Mouse (Mus musculus): ENCODE results near the gene Scyl1. TPM values are rescaled to one million over a fixed set of nuclear protein-coding genes. Genes with fewer than 3 reads are reported as not detected.

The Scyl1 gene
- polyA plus RNA-seq, 1 experiment: 42.8 TPM

GRCm38 (mm10) chr19:5802011-5802786, 31.0 kb upstream of the Scyl1 start:
- Histone ChIP-seq H3K4me3 (ENCODE audit: low read depth, low read length) (peak overlapping the region; percentile 98), H3K27me3 (ENCODE audit: control insufficient read depth, insufficient read depth, low read length, poor library complexity, severe bottlenecking) (no peaks in the 10 kb centered on the region), H3K9ac (ENCODE audit: low read depth, poor library complexity, severe bottlenecking) (peak overlapping the region; percentile 93), H3K27ac (ENCODE audit: insufficient read depth, low read length) (peak overlapping the region; percentile 97), H3K9me3 (replicated peaks; ENCODE audit: control insufficient read depth, insufficient read depth, low read length, poor library complexity, severe bottlenecking) (no peaks in the 10 kb centered on the region), H3K4me1 (ENCODE audit: control insufficient read depth, insufficient read depth, low read length) (peaks cover 2% of the 10 kb centered on the region), H3K36me3 (ENCODE audit: control insufficient read depth, insufficient read depth, low read length, poor library complexity, severe bottlenecking) (peaks cover 41% of the 10 kb centered on the region)
- TF ChIP-seq EP300 (IDR thresholded peaks at IDR 0.05; ENCODE audit: insufficient read depth, low read depth, low read length) (peak; percentile 95), POLR2A (IDR thresholded peaks at IDR 0.05; ENCODE audit: insufficient read depth, low read length) (peak; percentile 100), CTCF (IDR thresholded peaks at IDR 0.05; ENCODE audit: low read depth, low read length) (no peak)

GRCm38 (mm10) chr19:5801432-5801964, 30.3 kb upstream of the Scyl1 start:
- TF ChIP-seq CTCF (IDR thresholded peaks at IDR 0.05; ENCODE audit: low read depth, low read length): no peak
- Histone ChIP-seq H3K27ac (ENCODE audit: insufficient read depth, low read length) (peak overlapping the region; percentile 95), H3K9ac (ENCODE audit: low read depth, poor library complexity, severe bottlenecking) (peak overlapping the region; percentile 88), H3K9me3 (replicated peaks; ENCODE audit: control insufficient read depth, insufficient read depth, low read length, poor library complexity, severe bottlenecking) (no peaks in the 10 kb centered on the region), H3K4me1 (ENCODE audit: control insufficient read depth, insufficient read depth, low read length) (peaks cover 2% of the 10 kb centered on the region), H3K27me3 (ENCODE audit: control insufficient read depth, insufficient read depth, low read length, poor library complexity, severe bottlenecking) (no peaks in the 10 kb centered on the region), H3K4me3 (ENCODE audit: low read depth, low read length) (peak overlapping the region; percentile 100), H3K36me3 (ENCODE audit: control insufficient read depth, insufficient read depth, low read length, poor library complexity, severe bottlenecking) (peaks cover 48% of the 10 kb centered on the region)

- no peaks in the 10 kb centered on the region for H3K27me3 ChIP-seq (ENCODE audit: control insufficient read depth, insufficient read depth, low read length, poor library complexity, severe bottlenecking)
- H3K36me3 ChIP-seq (ENCODE audit: control insufficient read depth, insufficient read depth, low read length, poor library complexity, severe bottlenecking): peaks cover 54% of the 10 kb centered on the region
- peak overlapping the region; percentile 88 for H3K9ac ChIP-seq (ENCODE audit: low read depth, poor library complexity, severe bottlenecking)
- peak overlapping the region; percentile 79 for H3K27ac ChIP-seq (ENCODE audit: insufficient read depth, low read length)
- peaks cover 2% of the 10 kb centered on the region for H3K4me1 ChIP-seq (ENCODE audit: control insufficient read depth, insufficient read depth, low read length)
- peak overlapping the region; percentile 100 for H3K4me3 ChIP-seq (ENCODE audit: low read depth, low read length)
- TF ChIP-seq EP300 (IDR thresholded peaks at IDR 0.05; ENCODE audit: insufficient read depth, low read depth, low read length): no peak
- TF ChIP-seq POLR2A (IDR thresholded peaks at IDR 0.05; ENCODE audit: insufficient read depth, low read length): peak; percentile 87
- TF ChIP-seq CTCF (IDR thresholded peaks at IDR 0.05; ENCODE audit: low read depth, low read length): no peak
- no peaks in the 10 kb centered on the region for H3K9me3 ChIP-seq (replicated peaks; ENCODE audit: control insufficient read depth, insufficient read depth, low read length, poor library complexity, severe bottlenecking)
These were observed 29.6 kb upstream of the Scyl1 start for GRCm38 (mm10) chr19:5800632-5801431.

- TF ChIP-seq EP300 (IDR thresholded peaks at IDR 0.05; ENCODE audit: insufficient read depth, low read depth, low read length) (no peak), CTCF (IDR thresholded peaks at IDR 0.05; ENCODE audit: low read depth, low read length) (no peak), POLR2A (IDR thresholded peaks at IDR 0.05; ENCODE audit: insufficient read depth, low read length) (no peak)
- Histone ChIP-seq H3K36me3 (ENCODE audit: control insufficient read depth, insufficient read depth, low read length, poor library complexity, severe bottlenecking) (peaks cover 58% of the 10 kb centered on the region), H3K27ac (ENCODE audit: insufficient read depth, low read length) (peak overlapping the region; percentile 79), H3K4me1 (ENCODE audit: control insufficient read depth, insufficient read depth, low read length) (peaks cover 2% of the 10 kb centered on the region), H3K9me3 (replicated peaks; ENCODE audit: control insufficient read depth, insufficient read depth, low read length, poor library complexity, severe bottlenecking) (no peaks in the 10 kb centered on the region), H3K9ac (ENCODE audit: low read depth, poor library complexity, severe bottlenecking) (peak overlapping the region; percentile 88), H3K4me3 (ENCODE audit: low read depth, low read length) (peak overlapping the region; percentile 100), H3K27me3 (ENCODE audit: control insufficient read depth, insufficient read depth, low read length, poor library complexity, severe bottlenecking) (no peaks in the 10 kb centered on the region)
These were observed 29.1 kb upstream of the Scyl1 start for GRCm38 (mm10) chr19:5800350-5800631.

- peak overlapping the region; percentile 100 for H3K4me3 ChIP-seq (ENCODE audit: low read depth, low read length)
- H3K9me3 ChIP-seq (replicated peaks; ENCODE audit: control insufficient read depth, insufficient read depth, low read length, poor library complexity, severe bottlenecking): no peaks in the 10 kb centered on the region
- H3K36me3 ChIP-seq (ENCODE audit: control insufficient read depth, insufficient read depth, low read length, poor library complexity, severe bottlenecking): peaks cover 58% of the 10 kb centered on the region
- H3K27ac ChIP-seq (ENCODE audit: insufficient read depth, low read length): peak overlapping the region; percentile 79
- H3K27me3 ChIP-seq (ENCODE audit: control insufficient read depth, insufficient read depth, low read length, poor library complexity, severe bottlenecking): no peaks in the 10 kb centered on the region
- H3K4me1 ChIP-seq (ENCODE audit: control insufficient read depth, insufficient read depth, low read length): peaks cover 2% of the 10 kb centered on the region
- peak overlapping the region; percentile 88 for H3K9ac ChIP-seq (ENCODE audit: low read depth, poor library complexity, severe bottlenecking)
- TF ChIP-seq EP300 (IDR thresholded peaks at IDR 0.05; ENCODE audit: insufficient read depth, low read depth, low read length) (no peak), POLR2A (IDR thresholded peaks at IDR 0.05; ENCODE audit: insufficient read depth, low read length) (no peak), CTCF (IDR thresholded peaks at IDR 0.05; ENCODE audit: low read depth, low read length) (no peak)
These were observed 28.5 kb upstream of the Scyl1 start for GRCm38 (mm10) chr19:5799566-5800349.

All from ES-Bruce4 (cell line).